Mouse (Mus musculus) left cerebral cortex, adult 8-10 months (tissue): ENCODE results near the gene Il6st. TPM values are rescaled to one million over a fixed set of nuclear protein-coding genes. Genes with fewer than 3 reads are reported as not detected.
"Not testable (repeated sequence)": the region's sequence is repeated elsewhere in the genome, so short reads cannot be mapped to it uniquely, and the experiment has no call there.

ENCODE experiments used
- DNase-seq, 2 experiments: peaks; one replicate each; pipeline ENCODE4 v3.0.0; 2022; ENCODE audit warnings: low spot score in 2 of 2
- total RNA-seq, 4 experiments: library from RNA; stranded (reverse); gene quantifications; 2 replicates each; pipeline ENCODE4 v1.2.4; 2022

Gene Il6st
- total RNA-seq: 10 to 100 TPM; 86.9 to 95.9 (median 91.0) TPM

DNA sequence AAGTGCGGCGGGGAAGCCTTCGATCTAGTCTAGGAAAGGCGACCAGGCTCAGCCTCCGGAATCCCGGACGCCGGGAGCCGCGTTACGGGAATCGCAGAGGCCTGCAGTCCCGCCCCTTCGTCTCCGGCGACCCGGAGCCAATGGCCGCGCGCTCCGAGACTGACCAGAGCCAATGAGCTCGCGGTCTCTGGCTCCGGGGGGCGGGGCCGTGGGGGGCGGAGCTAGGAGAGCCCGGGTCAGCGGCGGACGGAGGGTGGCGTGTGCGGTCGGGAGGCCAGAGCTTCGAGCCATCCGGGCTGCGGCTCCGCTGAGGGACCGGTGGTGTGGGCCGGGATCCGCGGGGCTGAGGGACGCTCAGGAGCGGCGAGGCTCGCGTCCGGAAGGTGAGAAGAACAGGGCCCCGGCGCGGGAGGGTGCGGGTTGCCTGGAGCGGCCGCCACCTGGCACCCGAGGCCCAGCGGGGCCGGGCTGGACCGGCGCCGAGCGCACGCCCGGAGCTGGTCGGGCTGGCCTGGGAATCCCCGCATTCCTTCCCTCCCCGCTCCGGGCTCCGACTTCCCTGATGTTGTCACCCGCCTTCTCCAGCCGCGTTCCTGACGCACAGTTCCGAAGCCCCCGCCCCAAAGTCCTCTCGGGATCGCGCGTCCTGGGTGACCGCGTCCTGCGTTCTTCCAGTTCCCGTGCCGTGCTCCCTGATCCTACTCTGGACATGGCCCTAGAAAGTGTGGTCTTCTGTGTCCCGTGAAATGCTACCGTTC is at the start of gene Il6st:
TSS of gene Il6st (plus strand) at position 203 of the 758 bp plus-strand sequence.
- DNase-seq: peak; percentile 88 to 94

DNA sequence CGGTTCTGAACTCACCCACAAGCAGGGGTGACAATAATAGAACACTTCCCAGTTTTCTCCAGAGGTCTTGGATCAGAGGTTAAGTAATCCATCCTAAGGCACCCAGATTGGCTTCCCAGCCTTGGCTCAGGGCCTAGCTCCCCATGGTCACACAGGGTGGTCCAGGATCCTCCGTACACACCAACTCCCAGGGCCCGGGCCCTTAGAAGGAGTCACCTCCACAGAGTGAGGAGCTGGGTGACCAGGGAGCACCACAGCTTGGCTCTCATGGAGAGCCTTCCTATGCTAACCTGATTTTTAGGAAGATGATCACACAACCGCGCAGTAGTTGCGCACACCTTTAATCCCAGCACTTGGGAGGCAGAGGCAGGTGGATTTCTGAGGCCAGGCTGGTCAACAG is 48.0 kb upstream of the Il6st start:
- DNase-seq: no peak

GRCm38 (mm10) chr13:112416410-112417162 is 47.3 kb upstream of the Il6st start:
- no peak for DNase-seq

GRCm38 (mm10) chr13:112417163-112417523 is 46.7 kb upstream of the Il6st start:
- no peak for DNase-seq

- DNase-seq: no peak
Observed at GRCm38 (mm10) chr13:112417861-112418423, 45.9 kb upstream of the Il6st start.

DNA sequence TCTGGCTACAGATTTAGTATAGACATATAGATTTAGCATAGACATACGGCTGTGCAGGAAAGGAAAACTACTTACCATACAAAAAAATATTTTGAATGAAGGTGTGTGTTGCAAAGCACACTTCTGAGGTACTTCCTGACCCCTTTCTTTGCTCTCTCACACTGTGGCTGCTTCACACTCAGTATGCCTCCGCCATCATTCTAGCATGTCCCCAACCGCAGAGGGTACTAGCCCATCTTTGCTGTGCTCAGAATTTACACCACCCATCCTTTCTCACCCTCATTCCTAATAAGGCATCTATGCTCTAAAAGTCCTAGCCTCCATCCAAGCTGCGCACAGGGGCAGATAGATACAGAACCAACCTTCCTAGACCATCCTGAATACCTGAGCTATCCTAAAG is 45.3 kb upstream of the Il6st start:
- no peak for DNase-seq

DNA sequence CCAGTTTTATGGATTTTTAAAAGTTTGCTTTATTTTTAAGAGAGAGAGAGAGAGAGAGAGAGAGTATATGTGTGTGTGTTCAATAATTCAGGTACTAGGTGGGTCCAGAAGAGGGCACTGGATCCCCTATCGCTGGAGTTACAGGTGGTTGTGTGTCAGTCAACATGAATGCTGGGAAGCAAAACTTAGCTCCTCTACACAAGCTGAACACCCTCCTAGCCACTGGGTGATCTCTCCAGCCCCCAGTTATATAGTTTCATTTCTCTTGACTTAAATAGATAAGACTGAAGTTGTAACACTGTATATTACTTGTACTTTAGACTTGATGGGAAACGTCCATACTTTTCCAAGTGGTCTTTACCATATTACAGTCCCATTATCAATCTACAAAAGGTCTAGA is 39.7 kb upstream of the Il6st start:
- DNase-seq: no peak

- no peak for DNase-seq
Observed at GRCm38 (mm10) chr13:112424635-112425034, 39.2 kb upstream of the Il6st start.

DNA sequence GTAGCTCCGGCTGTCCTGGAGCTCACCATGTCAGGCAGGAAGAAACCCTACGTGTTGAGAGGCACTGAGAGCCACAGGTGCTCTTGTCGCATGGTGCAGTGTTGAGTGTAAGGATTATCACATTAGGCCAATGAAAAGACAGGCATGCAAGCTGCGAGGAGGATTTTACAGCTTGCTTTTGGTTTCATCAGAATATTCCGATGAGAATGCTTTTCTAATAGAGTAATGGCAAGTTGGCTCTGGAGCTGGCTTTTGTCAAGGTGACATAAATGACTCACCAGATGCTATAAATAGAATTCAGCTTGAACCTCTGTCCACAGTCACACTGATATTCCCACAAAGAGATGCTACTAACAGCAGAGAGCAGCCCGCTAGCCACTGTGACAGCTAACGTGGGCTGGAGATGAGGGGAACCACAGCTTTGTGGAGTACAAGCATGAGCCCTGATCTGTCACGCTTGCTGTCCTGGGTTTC is 38.7 kb upstream of the Il6st start:
- DNase-seq: no peak

GRCm38 (mm10) chr13:112426265-112427135 is 37.4 kb upstream of the Il6st start:
- DNase-seq: no peak

DNA sequence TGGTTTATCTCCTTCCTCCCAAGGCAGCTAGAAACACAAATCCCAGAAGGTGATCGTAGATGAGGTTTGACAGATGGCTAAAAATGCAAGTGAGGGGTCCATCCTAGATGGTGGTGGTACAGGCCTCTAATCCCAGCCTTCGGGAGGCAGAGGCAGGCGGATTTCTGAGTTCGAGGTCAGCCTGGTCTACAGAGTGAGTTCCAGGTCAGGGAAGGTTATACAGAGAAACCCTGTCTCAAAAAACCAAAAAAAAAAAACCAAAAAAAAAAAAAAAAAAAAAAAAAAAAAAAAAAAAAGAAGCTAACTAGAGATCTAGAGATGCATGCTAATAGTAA is 36.8 kb upstream of the Il6st start:
- not testable (repeated sequence) for DNase-seq

DNA sequence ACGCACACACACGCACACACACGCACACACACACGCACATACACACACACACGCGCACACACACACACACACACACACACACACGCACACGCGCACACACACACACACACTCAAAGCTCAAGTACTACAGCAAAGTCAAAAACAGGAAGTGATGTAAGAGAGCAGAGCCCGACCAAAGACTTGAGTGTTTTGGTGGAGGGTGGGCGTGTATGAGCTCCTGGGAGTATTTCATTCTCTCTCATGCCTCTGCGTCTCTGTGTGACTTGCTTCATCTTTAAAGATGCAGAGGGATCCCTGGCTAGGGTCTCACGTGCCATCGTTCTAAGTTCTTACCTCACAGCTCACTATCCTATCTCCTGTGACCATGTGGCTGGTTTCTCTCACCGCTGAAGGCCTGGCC is 36.3 kb upstream of the Il6st start:
- DNase-seq: no peak

DNA sequence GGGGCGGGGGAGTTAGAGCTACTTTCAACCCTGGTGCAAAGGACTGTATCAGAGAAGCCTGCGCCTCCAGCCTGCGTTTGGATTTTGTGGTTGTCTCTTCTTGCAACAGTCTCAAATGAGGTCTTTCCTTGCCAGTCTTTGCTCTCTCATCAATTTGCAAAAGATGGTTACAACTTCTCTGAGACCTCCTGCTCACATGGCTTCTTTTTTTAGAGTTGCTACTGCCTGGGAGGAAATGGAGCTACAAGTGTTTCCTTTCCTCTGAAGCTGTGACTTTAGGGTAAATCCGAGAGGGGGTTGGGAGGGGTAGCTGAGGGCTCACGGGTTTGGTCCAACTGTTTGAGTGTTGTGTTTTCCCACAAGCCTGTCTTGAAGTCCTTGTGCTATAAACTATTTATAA is 30.6 kb upstream of the Il6st start:
- no peak for DNase-seq

GRCm38 (mm10) chr13:112435241-112436075 is 28.4 kb upstream of the Il6st start:
- DNase-seq: no peak

DNA sequence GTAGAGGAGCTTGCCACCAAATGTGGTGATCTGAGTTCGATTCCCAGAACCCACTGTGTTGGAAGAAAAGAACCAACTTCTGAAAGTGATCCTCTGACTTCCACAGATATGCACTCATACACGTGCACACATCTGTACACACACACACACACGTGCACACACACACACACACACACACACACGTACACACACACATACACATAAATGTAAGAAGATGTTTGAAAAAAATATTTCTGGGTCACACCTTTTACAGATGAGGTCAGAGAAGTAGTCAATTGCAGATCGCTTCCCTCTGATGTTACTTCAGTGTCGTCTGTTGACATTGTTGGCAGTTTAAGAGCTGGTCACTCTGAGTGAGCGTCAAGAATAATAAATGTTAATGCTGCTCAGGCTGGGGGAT is 27.6 kb upstream of the Il6st start:
- no peak for DNase-seq

- no peak for DNase-seq
Observed at GRCm38 (mm10) chr13:112438001-112438868, 25.6 kb upstream of the Il6st start.

DNA sequence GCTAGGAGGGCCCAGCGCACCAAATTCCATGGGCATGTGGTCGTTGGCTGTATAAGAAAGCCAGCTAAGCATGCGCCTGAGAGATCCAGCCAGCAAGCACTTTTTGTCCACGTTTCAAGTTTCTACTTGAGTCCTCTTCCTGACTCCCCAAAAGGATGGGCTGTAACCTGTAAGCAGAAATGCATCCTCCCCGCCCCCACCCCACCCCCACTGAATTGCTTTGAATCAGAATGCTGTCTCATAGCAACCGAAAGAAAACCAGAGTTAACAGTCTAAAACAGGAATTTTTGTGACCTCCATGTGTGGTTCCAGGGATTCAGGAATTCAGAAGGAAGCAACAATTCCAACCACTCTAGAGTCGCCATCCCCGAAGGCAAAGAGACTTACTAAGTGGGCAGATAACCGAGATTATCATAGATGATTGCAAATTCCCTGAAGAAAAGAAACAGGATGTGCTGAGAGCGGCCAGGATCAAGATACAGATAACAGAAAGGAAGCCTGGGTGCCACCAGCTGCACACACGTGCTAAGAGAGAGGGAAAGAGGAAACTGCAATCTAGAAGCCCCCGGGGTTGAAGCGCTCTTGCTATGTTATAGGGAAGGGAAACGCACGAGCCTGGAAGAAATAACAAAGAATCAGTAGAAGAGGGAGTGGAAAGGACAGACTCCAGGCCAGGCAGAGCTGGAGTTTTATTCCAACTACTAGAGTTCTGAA is 24.6 kb upstream of the Il6st start:
- no peak for DNase-seq

- peak in 1 of 2 experiments; percentile 25 for DNase-seq
Observed at GRCm38 (mm10) chr13:112439917-112440361, 23.9 kb upstream of the Il6st start.

GRCm38 (mm10) chr13:112440668-112441067 is 23.2 kb upstream of the Il6st start:
- no peak for DNase-seq
